Mouse (Mus musculus) duodenum, adult 2 months (tissue): ENCODE measurements around the gene Bckdk. TPM values are rescaled to one million over a fixed set of nuclear protein-coding genes. Genes with fewer than 3 reads are reported as not detected.

Experiments used
- polyA plus RNA-seq: library from polyadenylated mRNA; depleted of rRNA; stranded (reverse); fragments of >200 nt; gene quantifications from 2 replicates; pipeline ENCODE4 v1.2.3, GENCODE M21; 2012; ENCODE audit warnings: low replicate concordance; rRNA removed

Bckdk gene
- 81.7 and 85.2 TPM in 2 replicates for polyA plus RNA-seq

DNA sequence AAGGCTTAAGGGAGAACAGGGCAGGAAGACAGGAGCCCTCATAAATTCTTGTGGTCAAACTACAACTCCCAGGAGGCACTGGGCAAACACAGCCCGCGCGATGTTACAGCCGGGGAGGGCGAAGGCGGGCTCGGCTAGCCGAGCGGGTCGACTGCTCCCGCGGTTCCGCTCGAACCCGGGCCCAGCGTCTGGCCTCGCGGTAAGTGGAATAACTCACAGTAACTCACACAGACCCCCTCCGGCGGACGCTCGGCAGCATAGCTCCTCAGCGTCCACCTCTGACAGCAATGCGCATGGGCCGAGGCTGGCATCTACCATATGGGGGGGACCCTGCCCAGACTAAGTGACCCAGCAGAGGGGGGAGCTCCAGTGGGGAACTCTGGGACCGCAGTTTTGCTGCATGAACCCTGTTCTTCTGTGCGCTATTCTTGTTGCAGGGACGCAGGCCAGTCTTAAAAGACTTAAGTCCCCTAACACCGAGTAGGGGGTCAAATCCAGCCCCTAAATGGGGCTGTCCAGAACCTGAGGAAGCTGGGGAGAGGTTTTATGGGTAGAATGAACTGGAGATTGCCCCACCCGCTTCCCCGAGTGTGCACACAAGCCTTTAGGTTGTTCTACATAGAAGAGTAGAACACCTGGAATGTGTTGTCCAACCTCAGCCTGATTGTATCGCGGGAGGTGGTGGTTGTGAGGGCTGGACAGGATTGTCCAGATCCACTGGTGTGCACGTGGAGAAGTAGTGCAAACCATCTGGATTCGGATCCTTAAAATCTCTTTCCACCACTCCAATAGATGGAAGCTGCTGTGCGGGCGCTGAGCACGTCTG, at the start of gene Bckdk:
Gene Bckdk (plus strand): TSS at position 112 of the 826 bp plus-strand sequence.

DNA sequence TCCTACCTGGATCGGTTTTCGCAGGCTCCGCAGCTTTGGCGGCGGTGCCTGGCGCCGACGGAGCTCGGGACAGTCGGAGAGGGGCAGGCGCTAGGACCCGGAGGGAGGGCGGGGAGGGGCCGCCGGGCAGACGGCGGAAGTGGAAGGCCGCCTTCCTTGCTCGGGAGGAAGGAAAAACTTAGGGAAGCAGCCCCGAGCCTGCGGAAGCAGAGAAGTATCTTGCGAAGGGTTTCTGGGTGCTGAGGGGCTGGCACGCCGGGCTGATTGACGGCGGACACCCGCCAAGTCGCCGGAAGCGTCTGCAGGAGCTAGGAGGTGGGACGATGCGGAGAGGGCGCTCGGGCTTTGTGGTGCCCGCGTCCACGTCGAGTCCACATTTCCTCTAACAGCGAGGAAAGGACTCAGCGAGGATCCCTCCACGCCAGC, 27.8 kb upstream of the Bckdk start, which contains the start of gene Zfp646:
Gene Zfp646 (plus strand): TSS at position 181 of the 426 bp plus-strand sequence.

DNA sequence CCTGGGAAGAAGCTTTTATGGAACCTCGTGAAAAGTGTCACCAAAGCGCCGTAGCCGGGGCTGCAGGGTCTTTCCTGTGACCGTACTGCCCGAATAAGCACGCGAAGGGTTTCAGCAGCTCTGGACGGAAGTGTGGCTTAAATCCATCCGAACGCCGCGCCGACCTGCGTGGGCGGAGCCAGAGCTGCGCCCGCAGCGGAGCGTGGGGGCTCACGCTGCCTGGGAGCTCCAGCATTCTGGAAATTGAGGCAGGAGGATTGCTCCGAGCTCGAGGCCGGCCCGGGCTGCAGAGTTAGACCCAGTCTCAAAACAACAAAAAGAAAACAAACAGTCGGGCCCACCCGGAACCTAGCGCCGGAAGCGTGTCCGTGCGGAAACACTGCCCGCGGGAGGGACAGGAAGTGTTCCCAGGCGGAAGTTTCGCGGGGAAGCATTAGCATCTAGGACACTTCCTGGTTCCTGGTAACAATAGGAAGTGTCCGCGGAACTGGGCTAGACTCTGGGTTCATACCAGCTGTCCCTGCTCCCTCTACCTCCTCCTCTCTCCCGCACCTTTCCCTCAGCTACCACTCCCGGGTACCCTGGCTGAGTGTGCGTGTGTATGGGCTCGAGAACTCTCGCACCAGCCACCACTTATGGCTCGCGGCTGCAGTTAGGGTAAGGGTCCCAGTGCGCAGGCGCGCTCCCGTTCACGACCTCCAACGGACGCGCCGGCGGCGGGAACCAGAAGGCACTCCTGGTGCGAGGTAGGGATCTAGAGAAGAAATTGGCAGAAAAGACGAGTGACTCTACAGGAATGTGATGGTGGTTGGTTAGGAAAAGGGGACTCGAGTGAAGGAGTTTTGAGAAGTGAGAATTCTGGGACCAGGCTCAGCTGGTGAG, 27.2 kb upstream of the Bckdk start, which contains the start of gene Zfp668:
Gene Zfp668 (minus strand): TSS at position 362 of the 882 bp plus-strand sequence.

DNA sequence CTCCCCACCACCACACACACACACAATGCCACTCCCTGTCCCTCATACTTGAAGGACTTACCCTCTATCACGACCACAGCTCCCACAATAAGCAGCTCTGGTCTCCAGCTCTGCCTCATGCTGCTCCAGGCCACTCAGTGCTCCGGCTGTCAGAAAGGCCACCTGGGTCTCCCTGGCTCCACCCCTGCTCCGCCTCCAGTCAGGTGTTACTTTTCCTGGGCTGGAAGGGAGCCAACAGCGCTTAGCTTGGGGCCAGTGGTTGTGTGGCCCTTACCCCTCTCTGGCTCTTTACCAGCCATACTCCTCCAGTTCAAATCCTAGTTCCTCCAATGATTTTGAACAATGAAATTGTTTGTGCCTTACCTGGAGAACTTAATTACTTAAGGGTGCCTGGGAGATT, 13.1 kb upstream of the Bckdk start, which contains the start of gene Prss53:
Gene Prss53 (minus strand): TSS at position 173 of the 400 bp plus-strand sequence.

DNA sequence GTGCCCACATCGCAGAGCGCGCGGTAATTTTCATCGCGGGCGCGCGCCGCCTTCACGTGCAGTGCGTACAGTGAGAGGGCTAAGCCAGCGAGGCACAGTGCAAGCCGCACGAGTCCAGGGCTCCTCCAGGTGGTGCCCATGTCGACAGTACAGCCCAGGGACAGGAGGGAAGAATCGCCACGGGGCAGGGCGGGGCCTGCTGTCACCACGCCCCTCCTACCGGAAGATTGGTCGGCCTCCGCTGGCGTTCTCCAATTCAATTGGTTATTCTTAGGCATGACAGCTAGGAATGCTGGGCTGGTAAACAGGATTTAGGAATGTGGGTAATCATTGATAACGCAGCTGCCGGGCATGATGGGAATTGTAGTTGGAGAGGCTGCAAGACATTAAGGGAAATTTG, 8.4 kb upstream of the Bckdk start, which contains the start of the genes Gm21974 and Vkorc1:
Gene Gm21974 (minus strand): TSS at position 13 of the 400 bp plus-strand sequence.
Gene Vkorc1 (minus strand): TSS at position 176 of the 400 bp plus-strand sequence.

DNA sequence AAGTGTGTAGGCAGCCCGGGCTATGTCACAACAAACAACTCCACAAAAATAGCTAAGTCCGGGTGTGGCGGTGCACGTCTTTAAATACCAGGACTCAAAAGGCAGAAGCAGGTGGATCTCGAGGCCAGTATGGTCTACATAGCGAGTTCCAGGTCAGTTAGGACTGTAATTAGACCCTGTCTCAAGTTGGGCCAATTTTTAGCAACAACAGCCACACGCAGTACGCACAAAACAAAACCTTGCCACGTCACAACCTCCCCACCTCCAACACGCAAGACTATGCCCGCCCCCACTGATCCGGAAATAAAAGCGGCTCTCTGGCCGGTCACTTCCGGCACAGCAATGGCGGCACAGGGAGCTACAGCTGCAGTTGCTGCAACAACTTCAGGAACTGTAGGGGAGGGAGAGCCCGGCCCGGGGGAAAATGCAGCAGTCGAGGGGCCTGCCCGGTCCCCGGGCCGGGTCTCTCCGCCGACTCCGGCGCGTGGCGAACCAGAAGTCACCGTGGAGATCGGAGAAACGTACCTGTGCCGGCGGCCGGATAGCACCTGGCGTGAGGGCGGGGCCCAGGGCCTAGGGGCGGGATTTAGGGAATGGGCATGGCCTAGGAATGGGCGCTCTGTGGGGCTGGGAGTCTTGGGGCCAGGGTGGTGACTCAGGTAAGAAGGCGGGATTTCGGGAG, 8.4 kb downstream of the Bckdk start, which contains the start of gene Kat8:
Gene Kat8 (plus strand): TSS at position 327 of the 682 bp plus-strand sequence.

DNA sequence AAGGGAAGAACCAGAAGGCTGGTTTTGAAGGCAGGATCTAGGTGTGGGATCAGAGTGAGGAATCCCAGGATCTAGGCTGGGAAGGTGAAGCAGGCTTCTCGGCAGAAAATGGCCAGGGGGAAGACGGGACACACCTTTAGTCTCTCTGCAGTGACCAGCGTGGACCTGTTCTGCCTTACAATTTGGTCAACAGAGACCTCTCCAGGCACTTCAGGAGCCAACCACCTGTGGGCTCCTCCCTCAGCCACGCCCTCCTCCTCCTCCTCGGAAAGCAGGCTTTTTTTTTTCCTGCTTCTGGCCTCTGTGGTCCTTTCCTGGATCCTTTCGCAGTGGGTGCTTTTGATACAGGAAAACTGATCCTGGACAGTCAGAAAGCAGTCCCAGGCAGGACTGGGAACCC, 26.0 kb downstream of the Bckdk start, which contains the start of gene Prss8:
Gene Prss8 (minus strand): TSS at position 182 of the 400 bp plus-strand sequence.

DNA sequence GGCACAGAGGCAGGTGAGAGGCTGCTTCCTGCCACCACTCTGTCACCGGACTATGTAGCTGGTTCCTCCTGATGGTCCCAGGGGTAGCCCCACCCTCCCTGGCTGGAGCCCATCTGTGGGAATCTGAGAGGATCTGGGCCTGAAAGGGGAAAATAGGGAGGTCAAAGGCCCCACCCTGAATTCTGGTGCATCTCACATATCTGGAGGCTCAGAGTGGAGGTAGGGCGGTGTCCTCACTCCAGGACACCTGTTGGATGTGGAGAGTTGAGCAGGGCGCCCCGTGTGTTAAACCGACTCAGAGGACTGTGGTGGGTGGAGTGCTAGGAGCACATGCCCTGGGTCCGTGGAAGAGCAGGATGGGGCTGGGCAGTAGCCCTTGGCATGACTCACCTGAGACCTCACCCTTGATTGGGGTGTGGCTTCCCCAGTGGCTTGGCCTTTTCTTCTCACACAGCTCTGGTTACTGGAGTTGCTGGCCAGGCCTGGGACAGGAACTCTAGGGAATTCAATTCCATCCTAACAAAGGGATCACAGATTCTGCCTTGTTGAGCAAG, 42.7 kb downstream of the Bckdk start, which contains the start of gene Prss36:
Gene Prss36 (minus strand): TSS at position 256 of the 554 bp plus-strand sequence.

Other genes with a start within 250 kb of the Bckdk start
- gene Bcl7c, start 195.1 kb upstream of the Bckdk start, polyA plus RNA-seq = 30.7 and 46.2 TPM in 2 replicates
- 18.0 and 22.0 TPM in 2 replicates for gene Ctf1, start 191.3 kb upstream of the Bckdk start, polyA plus RNA-seq
- not detected in 2 replicates for gene Ctf2, start 171.9 kb upstream of the Bckdk start, polyA plus RNA-seq
- gene Fbxl19, start 159.5 kb upstream of the Bckdk start, polyA plus RNA-seq = 51.0 and 74.6 TPM in 2 replicates
- gene Orai3, start 134.3 kb upstream of the Bckdk start, polyA plus RNA-seq = 23.5 and 26.0 TPM in 2 replicates
- gene Setd1a, start 127.4 kb upstream of the Bckdk start, polyA plus RNA-seq = 6.8 and 8.0 TPM in 2 replicates
- gene Gm49388, start 118.5 kb upstream of the Bckdk start, polyA plus RNA-seq = not detected in 2 replicates
- 39.8 and 42.6 TPM in 2 replicates for gene Hsd3b7, start 103.5 kb upstream of the Bckdk start, polyA plus RNA-seq
- gene Stx4a, start 79.8 kb upstream of the Bckdk start, polyA plus RNA-seq = 40.2 and 59.7 TPM in 2 replicates
- 2.0 and 3.3 TPM in 2 replicates for gene Stx1b, start 79.5 kb upstream of the Bckdk start, polyA plus RNA-seq
- gene Zfp646, start 27.9 kb upstream of the Bckdk start, polyA plus RNA-seq = 9.2 and 11.9 TPM in 2 replicates
- 5.1 and 6.8 TPM in 2 replicates for gene Zfp668, start 27.3 kb upstream of the Bckdk start, polyA plus RNA-seq
- gene Prss53, start 13.1 kb upstream of the Bckdk start, polyA plus RNA-seq = 1.5 and 1.8 TPM in 2 replicates
- 0.49 TPM in 1 of 2 replicates, not detected in the other for gene Gm21974, start 8.6 kb upstream of the Bckdk start, polyA plus RNA-seq
- gene Vkorc1, start 8.5 kb upstream of the Bckdk start, polyA plus RNA-seq = 81.2 and 108 TPM in 2 replicates
- 6.3 and 8.2 TPM in 2 replicates for gene Kat8, start 8.4 kb downstream of the Bckdk start, polyA plus RNA-seq
- gene Prss8, start 26.0 kb downstream of the Bckdk start, polyA plus RNA-seq = 33.6 and 89.6 TPM in 2 replicates
- gene Prss36, start 42.6 kb downstream of the Bckdk start, polyA plus RNA-seq = 4.5 and 5.9 TPM in 2 replicates
- 92.7 and 112 TPM in 2 replicates for gene Fus, start 63.4 kb downstream of the Bckdk start, polyA plus RNA-seq
- gene Pycard, start 89.8 kb downstream of the Bckdk start, polyA plus RNA-seq = 473 and 516 TPM in 2 replicates
- gene Trim72, start 99.9 kb downstream of the Bckdk start, polyA plus RNA-seq = 7.3 and 7.8 TPM in 2 replicates
- 2.8 TPM in 2 replicates for gene Itgam, start 158.6 kb downstream of the Bckdk start, polyA plus RNA-seq
- 0.04 TPM in 1 of 2 replicates, not detected in the other for gene Gm49368, start 158.6 kb downstream of the Bckdk start, polyA plus RNA-seq
- gene Itgax, start 225.5 kb downstream of the Bckdk start, polyA plus RNA-seq = 2.2 and 5.2 TPM in 2 replicates